ENCODE assay signal across 17 mouse cellular contexts in genomic region chr4:26589081-26589869, GRCm38 (mm10).
DNase-seq lines count a peak whose midpoint lies in the region; ATAC-seq lines count a peak whose summit lies in the region.
"Had no signal": no experiment of that assay in that cellular context is flagged by ENCODE, and none has a peak within 500 bp of the region (broad histone marks: within the 10 kb centered on the region; RNA-seq: fewer than 3 reads in every experiment).

No protein-coding gene starts in this region.

- no peak overlapping the region for H3K27ac ChIP-seq in hindbrain, embryonic 14.5 days
- H3K27ac ChIP-seq in hindbrain, embryonic 13.5 days = no peak overlapping the region
- no peak overlapping the region for H3K27ac ChIP-seq in midbrain, embryonic 14.5 days (replicated peaks; ENCODE audit: low read depth, low read length)
- H3K27ac ChIP-seq in midbrain, embryonic 10.5 days (replicated peaks) = no peak overlapping the region
- H3K27ac ChIP-seq in neural tube, embryonic 14.5 days (ENCODE audit: low read depth, low read length) = no peak overlapping the region
- H3K27ac ChIP-seq in liver, embryonic 12.5 days = no peak overlapping the region
- H3K27ac ChIP-seq: heart, embryonic 10.5 days had no signal

- H3K9me3 ChIP-seq in hindbrain, embryonic 14.5 days (ENCODE audit: control insufficient read depth, low read length) = no peaks in the 10 kb centered on the region
- H3K9me3 ChIP-seq in hindbrain, embryonic 13.5 days = no peaks in the 10 kb centered on the region
- H3K9me3 ChIP-seq in midbrain, embryonic 14.5 days (ENCODE audit: control insufficient read depth, low read length) = no peaks in the 10 kb centered on the region
- H3K9me3 ChIP-seq in midbrain, embryonic 10.5 days (replicated peaks) = no peaks in the 10 kb centered on the region
- H3K9me3 ChIP-seq in neural tube, embryonic 14.5 days (ENCODE audit: control insufficient read depth, low read length) = no peaks in the 10 kb centered on the region
- H3K9me3 ChIP-seq in liver, embryonic 12.5 days (replicated peaks) = no peaks in the 10 kb centered on the region
- H3K9me3 ChIP-seq: G1E; heart, embryonic 10.5 days had no signal

- no peaks in the 10 kb centered on the region for H3K27me3 ChIP-seq in hindbrain, embryonic 14.5 days (ENCODE audit: control insufficient read depth, insufficient read depth, low read length)
- H3K27me3 ChIP-seq in hindbrain, embryonic 13.5 days = no peaks in the 10 kb centered on the region
- no peaks in the 10 kb centered on the region for H3K27me3 ChIP-seq in midbrain, embryonic 14.5 days (ENCODE audit: control insufficient read depth, insufficient read depth, low read length)
- H3K27me3 ChIP-seq in midbrain, embryonic 10.5 days (ENCODE audit: low read depth, poor library complexity, severe bottlenecking) = no peaks in the 10 kb centered on the region
- H3K27me3 ChIP-seq in neural tube, embryonic 14.5 days (ENCODE audit: control insufficient read depth, insufficient read depth, low read length) = no peaks in the 10 kb centered on the region
- no peaks in the 10 kb centered on the region for H3K27me3 ChIP-seq in liver, embryonic 12.5 days (replicated peaks)

- H3K4me2 ChIP-seq in hindbrain, embryonic 14.5 days (replicated peaks) = no peak overlapping the region
- no peak overlapping the region for H3K4me2 ChIP-seq in hindbrain, embryonic 13.5 days
- H3K4me2 ChIP-seq in midbrain, embryonic 14.5 days (ENCODE audit: low read length) = no peak overlapping the region
- no peak overlapping the region for H3K4me2 ChIP-seq in neural tube, embryonic 14.5 days (ENCODE audit: low read depth, low read length)
- no peak overlapping the region for H3K4me2 ChIP-seq in liver, embryonic 12.5 days

- no peak overlapping the region for H3K9ac ChIP-seq in hindbrain, embryonic 14.5 days
- H3K9ac ChIP-seq in hindbrain, embryonic 13.5 days = no peak overlapping the region
- no peak overlapping the region for H3K9ac ChIP-seq in midbrain, embryonic 14.5 days (replicated peaks; ENCODE audit: low read length)
- H3K9ac ChIP-seq in neural tube, embryonic 14.5 days (replicated peaks; ENCODE audit: low read depth, low read length) = no peak overlapping the region
- H3K9ac ChIP-seq in liver, embryonic 12.5 days = no peak overlapping the region

- DNase-seq in hindbrain, embryonic 14.5 days (ENCODE audit: low spot score) = peak; percentile 61
- peak; percentile 53 for DNase-seq in midbrain, embryonic 14.5 days
- no peak for DNase-seq in midbrain, embryonic 10.5 days (ENCODE audit: low spot score)
- DNase-seq in brain, embryonic 18.5 days (ENCODE audit: low read depth, low spot score) = peak; percentile 16
- DNase-seq: adrenal gland, postnatal 36 days; cerebellum, postnatal 36 days; gastrocnemius, postnatal 36 days; heart, postnatal 10 days; kidney, adult 2 months; kidney, postnatal 14 days; lung, postnatal 10 days; thymus, adult 2 months had no signal

- no peaks in the 10 kb centered on the region for H3K36me3 ChIP-seq in hindbrain, embryonic 14.5 days (replicated peaks; ENCODE audit: control insufficient read depth, insufficient read depth)
- H3K36me3 ChIP-seq in hindbrain, embryonic 13.5 days = no peaks in the 10 kb centered on the region
- H3K36me3 ChIP-seq in midbrain, embryonic 14.5 days (ENCODE audit: control insufficient read depth, insufficient read depth, low read length) = no peaks in the 10 kb centered on the region
- H3K36me3 ChIP-seq in midbrain, embryonic 10.5 days = no peaks in the 10 kb centered on the region
- no peaks in the 10 kb centered on the region for H3K36me3 ChIP-seq in neural tube, embryonic 14.5 days (ENCODE audit: control insufficient read depth, insufficient read depth, low read length)
- no peaks in the 10 kb centered on the region for H3K36me3 ChIP-seq in liver, embryonic 12.5 days
- H3K36me3 ChIP-seq: G1E; heart, embryonic 10.5 days had no signal

- no peaks in the 10 kb centered on the region for H3K4me1 ChIP-seq in hindbrain, embryonic 14.5 days (replicated peaks; ENCODE audit: control insufficient read depth, insufficient read depth, low read length)
- no peaks in the 10 kb centered on the region for H3K4me1 ChIP-seq in hindbrain, embryonic 13.5 days (replicated peaks)
- H3K4me1 ChIP-seq in midbrain, embryonic 14.5 days (ENCODE audit: control insufficient read depth, insufficient read depth, low read length) = no peaks in the 10 kb centered on the region
- H3K4me1 ChIP-seq in midbrain, embryonic 10.5 days = no peaks in the 10 kb centered on the region
- no peaks in the 10 kb centered on the region for H3K4me1 ChIP-seq in neural tube, embryonic 14.5 days (ENCODE audit: control insufficient read depth, insufficient read depth, low read length)
- H3K4me1 ChIP-seq in liver, embryonic 12.5 days = no peaks in the 10 kb centered on the region
- H3K4me1 ChIP-seq: heart, embryonic 10.5 days had no signal

- no peak for ATAC-seq in hindbrain, embryonic 14.5 days (ENCODE audit: low FRiP score)
- no peak for ATAC-seq in hindbrain, embryonic 13.5 days (ENCODE audit: low FRiP score)
- ATAC-seq in midbrain, embryonic 14.5 days (ENCODE audit: low FRiP score, low TSS enrichment) = no peak
- peak; percentile 84 for ATAC-seq in neural tube, embryonic 14.5 days (ENCODE audit: low read depth)
- no peak for ATAC-seq in liver, embryonic 12.5 days

- WGBS in hindbrain, embryonic 14.5 days = 62% methylated on average over 3 of the region's 3 CpGs
- 66% methylated on average over 3 of the region's 3 CpGs for WGBS in hindbrain, embryonic 13.5 days
- WGBS in midbrain, embryonic 14.5 days = 76% methylated on average over 3 of the region's 3 CpGs
- 95% methylated on average over 3 of the region's 3 CpGs for WGBS in midbrain, embryonic 10.5 days
- WGBS in neural tube, embryonic 14.5 days = 45% methylated on average over 3 of the region's 3 CpGs
- WGBS in liver, embryonic 12.5 days (ENCODE audit: insufficient replicate concordance) = 60% methylated on average over 3 of the region's 3 CpGs

- H3K4me3 ChIP-seq in hindbrain, embryonic 14.5 days (replicated peaks; ENCODE audit: low read length) = no peak overlapping the region
- no peak overlapping the region for H3K4me3 ChIP-seq in hindbrain, embryonic 13.5 days
- H3K4me3 ChIP-seq in midbrain, embryonic 14.5 days (replicated peaks; ENCODE audit: low read depth, low read length) = no peak overlapping the region
- H3K4me3 ChIP-seq in midbrain, embryonic 10.5 days = no peak overlapping the region
- H3K4me3 ChIP-seq in neural tube, embryonic 14.5 days (ENCODE audit: low read depth, low read length) = no peak overlapping the region
- no peak overlapping the region for H3K4me3 ChIP-seq in liver, embryonic 12.5 days
- H3K4me3 ChIP-seq: heart, embryonic 10.5 days had no signal
